Mouse (Mus musculus): ENCODE measurements around the gene Mtg1. TPM values are rescaled to one million over a fixed set of nuclear protein-coding genes. Genes with fewer than 3 reads are reported as not detected.

Gene Mtg1
- total and polyA plus RNA-seq, 3 experiments = 10.8 to 38.1 TPM; not detected in 1

GRCm38 (mm10) chr7:140101498-140101897, 35.9 kb upstream of the Mtg1 start:
- Histone ChIP-seq H3K4me1 (ENCODE audit: control insufficient read depth in 1 of 2, insufficient read depth in 2 of 2, low read length in 2 of 2) (peaks cover 0 to 10% of the 10 kb centered on the region in 2 experiments; a peak in 2 of 4 replicates), H3K4me3 (ENCODE audit: control insufficient read depth in 1 of 2, insufficient read depth in 1 of 2, low read depth in 2 of 2, low read length in 2 of 2) (no peak overlapping the region), H3K36me3 (ENCODE audit: control insufficient read depth in 1 of 2, insufficient read depth in 2 of 2, low read length in 2 of 2) (peaks cover 0 to 7% of the 10 kb centered on the region in 2 experiments; a peak in 2 of 4 replicates), H3K9ac (ENCODE audit: control insufficient read depth, low read depth, low read length, poor library complexity, severe bottlenecking) (no peak overlapping the region; the same call in 1 of the 2 replicates), H3K27ac (ENCODE audit: control insufficient read depth, low read depth, low read length) (no peak overlapping the region), H3K79me2 (ENCODE audit: control insufficient read depth, insufficient read depth, low read length, poor library complexity) (no peaks in the 10 kb centered on the region), H3K9me3 (replicated peaks; ENCODE audit: insufficient read depth, low read length) (no peaks in the 10 kb centered on the region), H3K27me3 (ENCODE audit: control insufficient read depth in 1 of 2, insufficient read depth in 2 of 2, low read length in 2 of 2) (no peaks in the 10 kb centered on the region)
- no peak for TF ChIP-seq TCF12 (IDR thresholded peaks at IDR 0.05; ENCODE audit: low read depth, low read length)
- no peak for TF ChIP-seq POLR2AphosphoS5 (IDR thresholded peaks at IDR 0.05; ENCODE audit: borderline replicate concordance, low read depth, low read length)
- no peak for TF ChIP-seq MAX (IDR thresholded peaks at IDR 0.05; ENCODE audit: low read length)
- TF ChIP-seq CTCF (IDR thresholded peaks at IDR 0.05 in 2 of 3, conservative IDR thresholded peaks at IDR 0.05 in 1 of 3; ENCODE audit: control insufficient read depth in 1 of 3, insufficient read depth in 1 of 3, low read depth in 2 of 3, low read length in 3 of 3, poor library complexity in 1 of 3, severe bottlenecking in 1 of 3) = no peak
- TF ChIP-seq RAD21 (IDR thresholded peaks at IDR 0.05; ENCODE audit: low read depth, low read length) = no peak
- no peak for TF ChIP-seq ZMIZ1 (IDR thresholded peaks at IDR 0.05; ENCODE audit: low read depth, low read length)
- no peak for TF ChIP-seq NRF1 (IDR thresholded peaks at IDR 0.05; ENCODE audit: insufficient read depth, low read depth, low read length, poor library complexity, severe bottlenecking)
- TF ChIP-seq MAZ (IDR thresholded peaks at IDR 0.05; ENCODE audit: low read depth, low read length) = no peak
- TF ChIP-seq ZC3H11A (IDR thresholded peaks at IDR 0.05; ENCODE audit: low read depth, low read length) = no peak
- no peak for TF ChIP-seq USF1 (IDR thresholded peaks at IDR 0.05; ENCODE audit: low read depth, low read length)
- DNase-seq (ENCODE audit: low read depth, low spot score) = no peak

DNA sequence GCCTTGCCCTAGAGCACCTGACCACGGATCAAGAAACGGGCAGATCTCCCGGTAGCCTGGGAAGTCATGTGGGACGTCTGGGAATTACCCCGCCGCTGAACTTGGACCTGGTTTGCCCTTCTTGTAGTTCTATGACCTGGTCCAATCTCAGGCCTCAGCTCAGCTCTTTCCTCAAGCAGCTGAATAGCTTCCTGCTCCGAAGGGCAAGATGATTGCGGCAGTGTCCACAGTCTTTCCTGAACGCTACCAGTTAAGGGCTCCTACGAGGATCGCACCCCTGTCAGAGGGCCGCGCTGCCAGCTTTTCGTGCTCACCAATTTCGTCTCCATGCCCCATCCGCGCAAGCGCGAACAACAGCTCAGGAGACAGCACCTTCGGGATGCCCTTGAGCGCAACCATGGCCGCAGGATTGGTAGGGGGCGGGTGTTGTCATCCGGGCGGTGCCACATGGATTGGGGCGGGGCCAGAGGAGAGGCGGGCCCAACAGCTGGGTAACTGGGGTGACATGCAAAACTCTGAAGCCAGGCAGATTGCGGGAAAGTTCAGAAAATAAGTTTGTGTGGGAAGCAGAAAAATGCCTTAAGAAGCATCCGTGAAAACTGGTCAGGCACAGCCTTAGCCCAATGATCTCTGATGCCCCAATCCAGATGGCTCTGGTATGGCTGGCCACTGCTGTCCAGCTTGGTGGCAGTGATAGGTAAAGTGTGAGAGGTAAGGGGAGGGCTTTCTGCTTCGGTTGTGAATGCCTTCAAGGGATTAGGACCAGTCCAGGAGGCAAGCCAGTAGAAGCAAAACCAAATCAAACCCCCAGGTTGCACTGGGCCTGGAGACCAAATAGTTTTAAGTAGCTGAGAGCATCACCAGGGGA, 35.1 kb upstream of the Mtg1 start, which contains the start of gene Fuom:
Gene Fuom (minus strand): TSS at position 449 of the 868 bp plus-strand sequence.
- TF ChIP-seq NRF1 (IDR thresholded peaks at IDR 0.05; ENCODE audit: insufficient read depth, low read depth, low read length, poor library complexity, severe bottlenecking) (peak; percentile 18; the same call in 1 of the 2 replicates), JUND (IDR thresholded peaks at IDR 0.05; ENCODE audit: low read depth, low read length) (no peak), USF2 (IDR thresholded peaks at IDR 0.05; ENCODE audit: borderline replicate concordance in 1 of 2, insufficient read depth in 1 of 2, low read depth in 1 of 2, low read length in 2 of 2) (no peak), NELFE (IDR thresholded peaks at IDR 0.05; ENCODE audit: low read depth, low read length) (no peak)
- Histone ChIP-seq H3K4me3 (ENCODE audit: control insufficient read depth in 1 of 2, insufficient read depth in 1 of 2, low read depth in 2 of 2, low read length in 2 of 2) (peak within 1 kb of the TSS in 1 of 2 experiments; percentile 6; a peak in 3 of 4 replicates), H3K36me3 (ENCODE audit: control insufficient read depth in 1 of 2, insufficient read depth in 2 of 2, low read length in 2 of 2) (peaks cover 0 to 7% of the 10 kb centered on the region in 2 experiments; a peak in 2 of 4 replicates)

More for the DNA sequence above, 35.1 kb upstream of the Mtg1 start, which contains the start of gene Fuom:
- peak within 1 kb of the TSS; percentile 35 for H3K9ac ChIP-seq (ENCODE audit: control insufficient read depth, low read depth, low read length, poor library complexity, severe bottlenecking)
- peak; percentile 65 for DNase-seq (ENCODE audit: low read depth, low spot score)
- H3K79me2 ChIP-seq (ENCODE audit: control insufficient read depth, insufficient read depth, low read length, poor library complexity) = no peaks in the 10 kb centered on the region
- H3K27ac ChIP-seq (ENCODE audit: control insufficient read depth, low read depth, low read length) = no peak within 1 kb of the TSS
- H3K4me1 ChIP-seq (ENCODE audit: control insufficient read depth in 1 of 2, insufficient read depth in 2 of 2, low read length in 2 of 2) = peaks cover 0 to 10% of the 10 kb centered on the region in 2 experiments; a peak in 2 of 4 replicates
- H3K9me3 ChIP-seq (replicated peaks; ENCODE audit: insufficient read depth, low read length) = no peaks in the 10 kb centered on the region
- no peaks in the 10 kb centered on the region for H3K27me3 ChIP-seq (ENCODE audit: control insufficient read depth in 1 of 2, insufficient read depth in 2 of 2, low read length in 2 of 2)

Data from MEL (cell line).